Mouse (Mus musculus) Patski (cell line): ENCODE results near the gene Ube2h. TPM values are rescaled to one million over a fixed set of nuclear protein-coding genes. Genes with fewer than 3 reads are reported as not detected.

Source experiments
- ATAC-seq: fragments of 100-300 bp; one replicate; pipeline ENCODE4 v1.8.0; 2021
- CTCF ChIA-PET: fragments of 350-600 bp; sonication (Branson Sonifier 250); formaldehyde crosslinking; loops from one replicate; lab custom pipeline; 2022; ENCODE audit warnings: inconsistent platforms; lab: Charles Lee
- POLR2A ChIA-PET: fragments of 350-600 bp; sonication (Branson Sonifier 250); formaldehyde crosslinking; loops from one replicate; lab custom pipeline; 2022; ENCODE audit warnings: antibody characterized with exemption, inconsistent platforms; lab: Charles Lee
- DNase-seq: peaks from one replicate; pipeline ENCODE4 v3.0.0-alpha.2; 2011; ENCODE audit warnings: low read depth, low spot score
- H3K27me3 ChIP-seq: fragments of 371-371 bp; one replicate; pipeline ENCODE4 v1.5.1; 2021
- CTCF ChIP-seq: fragments of 100-300 bp; IDR thresholded peaks from one replicate; pipeline ENCODE4 v1.5.1; 2021
- in situ Hi-C: fragments of 300-500 bp; cut with MboI; formaldehyde crosslinking; loops from 3 replicates; pipeline ENCODE4 v1.11.1; 2018; ENCODE audit warnings: low pct_unique_long_range_greater_than_20kb, mixed read lengths
- polyA plus RNA-seq: library from polyadenylated mRNA; unstranded; gene quantifications from one replicate; pipeline ENCODE4 v1.2.3, GENCODE M21; 2021

Gene Ube2h
- polyA plus RNA-seq, 1 experiment from 2014 or later: 88.9 TPM

DNA sequence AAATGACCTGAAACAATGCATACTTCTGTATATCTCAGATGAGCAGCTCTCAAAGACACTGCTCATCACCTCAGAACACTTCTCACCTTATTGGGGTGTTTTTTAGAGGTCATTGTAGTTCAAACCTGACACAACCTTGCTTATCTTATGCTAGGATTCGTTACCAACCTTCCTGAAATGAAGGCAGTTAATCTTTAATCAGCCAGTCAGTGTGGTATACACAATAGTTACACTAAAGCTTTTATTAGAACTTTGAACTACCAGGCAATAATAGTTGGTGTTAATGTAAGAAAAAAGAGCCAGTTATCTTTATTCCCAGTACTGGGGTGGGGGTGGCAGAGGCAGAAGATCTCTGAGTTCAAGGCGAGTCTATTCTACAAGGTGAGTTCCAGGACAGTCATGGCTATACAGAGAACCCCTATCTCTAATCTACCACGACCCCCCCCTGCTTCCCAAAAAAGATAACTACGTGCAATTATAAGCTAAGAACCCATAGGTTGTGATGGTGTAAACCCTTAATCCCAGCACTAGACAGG, 72.5 kb downstream of the Ube2h start:
- POLR2A ChIA-PET: interaction anchor here (1.2 kb wide), 1 partner anchor 19 kb away, joined by 3 read pairs; no protein-coding TSS in a partner anchor
- ATAC-seq (no peak), DNase-seq (no peak)
- TF ChIP-seq CTCF: no peak
- in situ Hi-C loops: no loop called here
- CTCF ChIA-PET: no interaction called here
- H3K27me3 ChIP-seq: no peaks in the 10 kb centered on the region

DNA sequence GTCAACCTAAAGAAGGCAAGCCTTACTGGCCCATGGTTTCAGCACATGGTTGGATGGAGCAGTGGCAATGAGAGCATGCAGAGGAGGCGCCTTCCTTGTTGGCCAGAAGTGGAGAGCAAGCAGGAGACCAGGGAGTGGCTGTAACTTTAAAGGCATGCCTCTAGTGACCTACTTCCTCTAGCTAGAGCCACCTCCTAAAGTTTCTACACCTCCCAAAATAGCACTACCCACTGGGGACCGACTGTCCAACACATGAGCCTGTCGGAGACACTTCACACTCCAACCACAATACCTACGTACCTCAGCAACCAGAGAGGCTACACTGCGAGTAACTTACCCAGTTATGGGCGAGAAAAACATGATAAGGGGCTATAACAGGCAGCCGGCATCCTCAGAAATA, 74.1 kb downstream of the Ube2h start:
- in situ Hi-C loops: no loop called here
- ChIA-PET POLR2A (no interaction called here), CTCF (no interaction called here)
- ATAC-seq (no peak), DNase-seq (no peak)
- TF ChIP-seq CTCF: no peak
- H3K27me3 ChIP-seq: no peaks in the 10 kb centered on the region

DNA sequence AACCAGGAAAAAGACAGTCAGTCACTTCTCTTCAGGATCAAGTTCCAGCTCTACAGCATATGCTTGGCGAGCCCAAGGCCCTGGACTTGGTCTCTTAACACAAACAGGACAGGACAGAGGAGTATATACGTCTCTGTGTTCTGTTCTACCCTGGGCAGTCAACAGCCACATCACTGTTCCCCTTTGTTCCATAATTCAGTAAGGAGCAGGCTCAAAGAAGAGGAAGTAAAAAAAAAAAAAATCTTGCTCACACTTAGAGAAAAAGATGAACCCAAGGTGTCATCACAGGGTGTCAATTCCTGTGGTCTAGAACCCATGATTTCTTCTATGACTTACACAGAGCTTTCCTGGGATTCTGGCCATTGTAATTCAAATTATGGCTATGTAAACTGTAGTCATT, 75.4 kb downstream of the Ube2h start:
- no peak for TF ChIP-seq CTCF
- ChIA-PET CTCF (interaction anchor here (1.6 kb wide), 1 partner anchor 13 kb away, joined by 3 read pairs; no protein-coding TSS in a partner anchor), POLR2A (no interaction called here)
- no peaks in the 10 kb centered on the region for H3K27me3 ChIP-seq
- ATAC-seq (no peak), DNase-seq (no peak)
- in situ Hi-C loops: no loop called here

DNA sequence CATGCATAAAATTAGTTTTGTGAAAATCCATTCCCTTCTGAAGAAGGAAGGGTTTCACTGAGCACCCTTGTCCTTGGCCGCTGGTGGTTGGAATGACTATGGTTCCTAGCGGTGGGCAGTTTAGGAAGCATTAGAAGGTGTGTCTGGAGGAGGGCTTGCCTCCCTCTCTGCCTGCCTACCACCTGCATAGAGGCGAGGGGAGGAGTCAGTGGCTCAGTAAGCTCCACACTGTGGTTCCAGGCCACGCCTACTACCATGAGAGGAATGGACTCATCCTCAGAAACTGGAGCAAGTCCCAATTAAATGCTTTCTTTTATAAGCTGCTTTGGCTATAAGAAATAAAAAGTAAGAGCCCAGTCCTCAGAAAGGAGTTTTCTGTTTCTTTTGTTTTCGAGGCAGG, 76.0 kb downstream of the Ube2h start:
- DNase-seq: no peak
- TF ChIP-seq CTCF: no peak
- POLR2A ChIA-PET: no interaction called here
- H3K27me3 ChIP-seq: no peaks in the 10 kb centered on the region
- CTCF ChIA-PET: interaction anchor here (1.2 to 1.6 kb wide), 2 partner anchors 12 to 17 kb away, joined by 3 to 4 read pairs; no protein-coding TSS in a partner anchor
- in situ Hi-C loops: no loop called here
- ATAC-seq: no peak

DNA sequence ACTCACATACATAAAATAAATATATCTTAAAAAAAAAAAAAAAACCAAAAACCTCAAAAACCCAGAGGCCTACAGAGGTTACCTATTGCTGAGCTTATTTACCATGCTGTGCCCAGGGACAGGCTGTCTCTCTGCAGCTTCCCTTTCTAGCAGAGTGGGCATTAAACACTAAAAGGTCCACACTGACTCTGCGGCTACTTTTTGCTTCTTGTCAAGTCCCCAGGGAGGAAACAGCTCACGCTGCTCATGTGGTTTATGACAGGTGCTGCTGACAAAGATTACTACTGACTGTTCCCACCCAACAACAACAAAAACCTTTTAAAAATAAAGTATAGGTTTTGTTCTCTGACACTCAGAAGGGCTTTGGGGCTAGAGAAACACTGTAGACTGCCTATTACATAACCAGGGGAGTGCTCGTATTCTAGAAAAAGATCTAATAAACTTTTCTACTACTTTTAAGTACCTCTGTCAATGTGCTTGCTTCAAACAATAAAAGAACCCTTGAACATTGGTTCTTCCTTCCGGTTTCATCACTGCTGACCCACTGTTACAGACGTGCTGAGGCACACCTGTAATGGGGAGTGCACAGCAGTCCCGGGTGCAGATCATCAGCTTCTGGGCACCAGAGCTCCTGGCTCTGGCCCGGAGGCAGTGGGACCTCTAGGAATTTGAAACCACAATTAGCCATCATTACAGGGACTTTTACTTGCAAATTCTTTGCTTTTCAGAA, 77.2 kb downstream of the Ube2h start:
- CTCF ChIA-PET: interaction anchor here (1.2 to 1.6 kb wide), 2 partner anchors 11 to 16 kb away, joined by 3 to 4 read pairs; no protein-coding TSS in a partner anchor
- no peak for TF ChIP-seq CTCF
- POLR2A ChIA-PET: interaction anchor here (0.5 kb wide), 1 partner anchor 48 kb away, joined by 3 read pairs; no protein-coding TSS in a partner anchor
- no peak for DNase-seq
- H3K27me3 ChIP-seq: no peaks in the 10 kb centered on the region
- no peak for ATAC-seq
- in situ Hi-C loops: no loop called here

DNA sequence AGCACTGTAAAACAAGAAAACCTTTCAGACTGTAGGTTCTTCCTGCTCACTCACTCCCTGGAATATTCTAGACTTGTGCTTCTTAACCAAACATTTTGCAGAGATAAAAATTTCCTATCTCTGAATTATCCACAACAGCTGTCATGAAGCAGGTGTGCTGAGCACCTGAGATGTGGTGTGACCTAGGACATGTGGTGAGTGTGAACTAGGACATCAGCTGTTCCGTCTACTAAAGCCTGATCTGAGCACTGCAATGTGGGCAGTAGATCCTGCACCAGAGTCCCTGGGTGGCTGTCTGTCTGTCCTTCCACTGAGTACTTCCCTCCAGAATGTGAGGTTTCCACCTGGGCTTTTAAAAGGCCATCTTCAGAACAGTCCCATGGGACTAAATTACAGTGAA, 79.6 kb downstream of the Ube2h start:
- ChIA-PET CTCF (no interaction called here), POLR2A (interaction anchor here (0.7 kb wide), 1 partner anchor 382 kb away, joined by 4 read pairs; no protein-coding TSS in a partner anchor)
- no peak for DNase-seq
- in situ Hi-C loops: no loop called here
- H3K27me3 ChIP-seq: no peaks in the 10 kb centered on the region
- no peak for ATAC-seq
- no peak for TF ChIP-seq CTCF

DNA sequence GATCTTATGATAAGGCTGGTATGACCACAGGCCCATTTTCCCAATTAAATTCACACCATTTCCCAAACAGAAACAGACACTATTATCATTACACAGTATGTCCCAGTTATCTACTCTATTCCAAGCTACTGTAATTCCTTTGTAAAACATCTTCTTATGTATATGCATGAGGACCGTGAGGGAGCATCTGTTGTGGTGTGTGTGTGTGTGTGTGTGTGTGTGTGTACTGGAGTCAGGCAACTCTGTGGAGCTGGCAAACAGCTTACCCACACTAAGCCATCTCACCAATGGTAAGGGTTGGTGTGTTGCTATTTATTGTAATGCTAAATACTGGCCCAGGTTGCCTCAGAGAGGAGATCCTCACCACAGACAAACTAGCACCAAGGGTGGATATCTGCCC, 82.0 kb downstream of the Ube2h start:
- no peak for DNase-seq
- in situ Hi-C loops: no loop called here
- H3K27me3 ChIP-seq: no peaks in the 10 kb centered on the region
- POLR2A ChIA-PET: no interaction called here
- TF ChIP-seq CTCF: no peak
- ATAC-seq: no peak
- CTCF ChIA-PET: interaction anchor here (1.2 kb wide), 1 partner anchor 135 kb away, joined by 3 read pairs; no protein-coding TSS in a partner anchor

DNA sequence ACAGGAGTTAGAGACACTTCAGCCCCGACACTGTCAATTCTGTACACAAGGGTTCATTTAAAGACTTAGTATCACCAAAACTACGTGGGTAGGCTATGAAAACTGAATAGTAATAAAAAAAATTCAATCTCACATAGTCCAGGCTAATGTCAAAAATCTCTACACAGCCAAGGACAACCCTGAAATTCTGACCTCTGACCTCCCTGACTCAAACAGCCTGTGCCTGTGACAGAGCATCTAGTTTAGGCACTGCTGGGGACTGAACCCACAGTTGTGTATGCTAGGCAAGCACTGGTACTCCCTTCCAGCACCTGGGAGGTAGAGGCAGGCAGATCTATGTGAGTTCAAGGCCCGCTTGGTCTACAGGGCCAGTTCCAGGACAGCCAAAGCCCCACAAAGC, 86.8 kb downstream of the Ube2h start:
- DNase-seq (no peak), ATAC-seq (no peak)
- no peaks in the 10 kb centered on the region for H3K27me3 ChIP-seq
- in situ Hi-C loops: no loop called here
- ChIA-PET CTCF (interaction anchor here (1.2 kb wide), 1 partner anchor 15 kb away, joined by 4 read pairs; no protein-coding TSS in a partner anchor), POLR2A (no interaction called here)
- no peak for TF ChIP-seq CTCF

DNA sequence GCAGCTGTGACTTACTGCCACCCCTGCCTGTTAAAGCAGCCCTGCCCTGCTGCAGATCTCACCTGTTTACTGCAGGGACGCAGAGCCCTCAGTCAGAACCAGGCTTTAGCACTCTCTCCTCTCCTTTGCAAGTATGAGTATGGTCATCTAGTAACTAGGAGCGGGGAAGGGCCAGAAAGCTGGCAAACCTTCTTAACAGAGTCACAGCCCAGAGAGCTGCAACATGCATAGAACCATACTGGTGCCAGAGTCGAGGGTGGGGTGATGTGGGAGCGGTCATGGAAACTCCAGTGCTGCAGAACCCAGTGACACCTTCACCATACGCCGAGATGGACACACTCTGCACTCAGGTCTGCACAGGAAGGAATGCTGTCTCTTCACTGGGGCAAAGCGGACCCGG, 91.9 kb downstream of the Ube2h start:
- DNase-seq (no peak), ATAC-seq (no peak)
- CTCF ChIA-PET: no interaction called here
- H3K27me3 ChIP-seq: no peaks in the 10 kb centered on the region
- POLR2A ChIA-PET: no interaction called here
- no peak for TF ChIP-seq CTCF
- in situ Hi-C loops: no loop called here

DNA sequence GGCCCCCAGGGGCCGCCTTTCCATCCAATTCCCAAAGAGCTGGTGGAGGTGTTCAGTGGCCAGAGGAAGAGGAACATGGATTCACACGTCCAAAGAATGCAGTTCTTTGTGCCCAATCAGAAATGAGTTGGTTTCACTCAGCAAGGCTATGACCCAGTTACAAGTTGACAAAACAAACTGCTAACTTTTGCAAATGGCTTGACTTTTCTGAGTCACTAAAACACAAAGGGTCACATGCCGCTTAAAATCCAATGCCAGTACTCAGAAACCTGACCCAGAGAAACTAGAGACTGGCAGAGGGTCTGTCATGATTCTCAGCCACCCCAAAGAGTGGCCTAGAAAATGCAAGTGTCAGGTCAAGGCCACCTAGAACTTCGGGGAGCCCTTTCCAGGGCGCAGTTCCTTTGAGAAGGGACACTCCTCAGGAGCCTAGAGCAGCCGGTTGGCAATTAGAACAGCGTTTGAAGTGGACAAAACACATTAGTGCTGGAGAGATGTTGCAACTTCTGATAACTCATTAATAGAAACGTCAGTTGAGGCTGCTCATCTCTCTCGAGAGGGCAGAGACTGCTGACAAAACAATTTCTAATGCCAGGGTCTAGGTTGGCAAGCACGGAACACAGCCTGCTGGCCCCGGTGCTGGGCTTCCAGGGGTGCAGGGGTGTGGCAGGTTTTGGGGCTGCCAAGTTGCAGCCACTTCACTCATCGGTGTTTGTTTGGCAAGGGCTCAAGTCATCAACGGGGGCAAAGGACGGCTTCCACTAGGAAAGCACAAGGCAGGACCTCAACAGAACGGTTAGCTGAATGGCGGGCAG, 92.5 kb downstream of the Ube2h start:
- ChIA-PET CTCF (interaction anchor here (1.4 kb wide), 1 partner anchor 16 kb away, joined by 4 read pairs; no protein-coding TSS in a partner anchor), POLR2A (no interaction called here)
- H3K27me3 ChIP-seq: no peaks in the 10 kb centered on the region
- ATAC-seq (peak; percentile 41), DNase-seq (peak; percentile 10)
- TF ChIP-seq CTCF: no peak
- in situ Hi-C loops: no loop called here
